Mouse (Mus musculus): Measurements from ENCODE around the gene Gsk3a. TPM values are rescaled to one million over a fixed set of nuclear protein-coding genes. Genes with fewer than 3 reads are reported as not detected.

The Gsk3a gene
- 21.5 and 25.1 TPM in 2 replicates for polyA plus RNA-seq (2014; fragmentation: Nextera tagmentation; extraction: Ambion mirVana)

DNA sequence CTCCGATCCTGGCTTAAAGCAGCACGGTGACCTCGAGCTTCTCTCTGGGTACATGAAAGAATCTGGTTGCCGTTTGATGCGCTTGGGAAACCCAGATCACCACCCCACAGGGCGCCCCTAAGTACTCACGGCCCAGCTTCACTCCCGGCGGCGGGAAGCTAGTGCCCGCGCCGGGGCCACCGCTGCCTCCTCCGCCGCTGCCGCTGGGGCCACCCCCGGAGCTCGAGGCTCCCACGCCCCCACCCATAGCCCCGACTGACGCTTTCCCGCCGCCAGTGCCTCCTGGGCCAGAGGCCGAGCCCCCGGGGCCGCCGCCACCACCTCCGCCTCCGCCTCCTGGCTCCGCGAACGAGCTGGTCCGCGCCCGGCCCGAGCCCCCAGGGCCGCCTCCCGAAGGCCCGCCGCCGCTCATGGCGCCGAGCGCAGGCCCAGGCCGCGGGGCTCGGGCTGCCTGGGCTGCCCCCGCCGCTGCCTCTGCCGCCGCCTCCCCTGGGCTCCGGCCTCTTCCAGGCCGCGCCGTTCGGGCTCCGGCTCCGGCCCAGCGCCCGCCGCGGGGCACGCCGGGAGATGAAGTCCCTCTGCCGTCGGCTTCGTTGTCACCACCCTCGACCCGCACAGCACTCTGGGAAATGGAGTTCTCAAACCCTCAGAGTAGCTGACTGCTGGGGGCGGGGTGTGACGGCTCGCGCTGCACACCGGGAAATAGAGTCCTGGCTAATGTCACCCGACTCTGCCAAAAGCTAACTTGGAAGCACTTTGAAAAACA, at the start of gene Gsk3a:
Gene Gsk3a, minus strand, starts transcription at position 603 of the 766 bp plus-strand sequence.
- peak within 1 kb of the TSS; percentile 95 for H3K9ac ChIP-seq (replicated peaks; ENCODE audit: low read depth, low read length)
- peak; percentile 85 for ATAC-seq (ENCODE audit: low read depth)
- H3K4me3 ChIP-seq (ENCODE audit: low read depth, low read length) = peak within 1 kb of the TSS; percentile 90
- WGBS = under 1% methylated on average over 58 of the region's 76 CpGs
- peaks cover 15% of the 10 kb centered on the region for H3K4me1 ChIP-seq (ENCODE audit: control insufficient read depth, insufficient read depth, low read length)
- H3K36me3 ChIP-seq (ENCODE audit: control insufficient read depth, insufficient read depth, low read length) = peaks cover 14% of the 10 kb centered on the region; the same call in 1 of the 2 replicates
- no peaks in the 10 kb centered on the region for H3K9me3 ChIP-seq (ENCODE audit: control insufficient read depth, low read length)
- no peaks in the 10 kb centered on the region for H3K27me3 ChIP-seq (ENCODE audit: control insufficient read depth, insufficient read depth, low read length)
- peak within 1 kb of the TSS; percentile 75 for H3K27ac ChIP-seq (ENCODE audit: low read depth, low read length)
- H3K4me2 ChIP-seq (ENCODE audit: low read depth, low read length) = peak within 1 kb of the TSS; percentile 67

- Histone ChIP-seq H3K27ac (ENCODE audit: low read depth, low read length) (no peak overlapping the region), H3K27me3 (ENCODE audit: control insufficient read depth, insufficient read depth, low read length) (no peaks in the 10 kb centered on the region), H3K9me3 (ENCODE audit: control insufficient read depth, low read length) (no peaks in the 10 kb centered on the region), H3K4me1 (ENCODE audit: control insufficient read depth, insufficient read depth, low read length) (peaks cover 20% of the 10 kb centered on the region), H3K4me3 (ENCODE audit: low read depth, low read length) (no peak overlapping the region), H3K36me3 (ENCODE audit: control insufficient read depth, insufficient read depth, low read length) (peaks cover 64% of the 10 kb centered on the region), H3K4me2 (ENCODE audit: low read depth, low read length) (no peak overlapping the region), H3K9ac (replicated peaks; ENCODE audit: low read depth, low read length) (no peak overlapping the region)
- ATAC-seq (ENCODE audit: low read depth) = no peak
- WGBS = 86% methylated on average over 8 of the region's 8 CpGs
Observed at GRCm38 (mm10) chr7:25286989-25287388, 49.3 kb upstream of the Gsk3a start.

- H3K9me3 ChIP-seq (ENCODE audit: control insufficient read depth, low read length) = no peaks in the 10 kb centered on the region
- 81% methylated on average over 20 of the region's 20 CpGs for WGBS
- H3K9ac ChIP-seq (replicated peaks; ENCODE audit: low read depth, low read length) = no peak overlapping the region
- H3K4me1 ChIP-seq (ENCODE audit: control insufficient read depth, insufficient read depth, low read length) = peaks cover 30% of the 10 kb centered on the region
- no peaks in the 10 kb centered on the region for H3K27me3 ChIP-seq (ENCODE audit: control insufficient read depth, insufficient read depth, low read length)
- H3K4me3 ChIP-seq (ENCODE audit: low read depth, low read length) = no peak overlapping the region
- H3K36me3 ChIP-seq (ENCODE audit: control insufficient read depth, insufficient read depth, low read length) = peaks cover 50% of the 10 kb centered on the region
- H3K4me2 ChIP-seq (ENCODE audit: low read depth, low read length) = 0 out of 2 replicates have a peak overlapping the region, but pooled peaks have one; percentile 90
- no peak overlapping the region for H3K27ac ChIP-seq (ENCODE audit: low read depth, low read length)
- no peak for ATAC-seq (ENCODE audit: low read depth)
Observed at GRCm38 (mm10) chr7:25285511-25286238, 48.0 kb upstream of the Gsk3a start.

GRCm38 (mm10) chr7:25284766-25285165, 47.1 kb upstream of the Gsk3a start:
- Histone ChIP-seq H3K27ac (ENCODE audit: low read depth, low read length) (no peak overlapping the region), H3K4me1 (ENCODE audit: control insufficient read depth, insufficient read depth, low read length) (peaks cover 39% of the 10 kb centered on the region), H3K4me2 (ENCODE audit: low read depth, low read length) (peak overlapping the region; percentile 90), H3K9me3 (ENCODE audit: control insufficient read depth, low read length) (no peaks in the 10 kb centered on the region), H3K36me3 (ENCODE audit: control insufficient read depth, insufficient read depth, low read length) (peaks cover 47% of the 10 kb centered on the region), H3K9ac (replicated peaks; ENCODE audit: low read depth, low read length) (peak overlapping the region; percentile 35; the same call in 1 of the 2 replicates), H3K4me3 (ENCODE audit: low read depth, low read length) (no peak overlapping the region), H3K27me3 (ENCODE audit: control insufficient read depth, insufficient read depth, low read length) (no peaks in the 10 kb centered on the region)
- WGBS = 75% methylated on average over 5 of the region's 5 CpGs
- no peak for ATAC-seq (ENCODE audit: low read depth)

DNA sequence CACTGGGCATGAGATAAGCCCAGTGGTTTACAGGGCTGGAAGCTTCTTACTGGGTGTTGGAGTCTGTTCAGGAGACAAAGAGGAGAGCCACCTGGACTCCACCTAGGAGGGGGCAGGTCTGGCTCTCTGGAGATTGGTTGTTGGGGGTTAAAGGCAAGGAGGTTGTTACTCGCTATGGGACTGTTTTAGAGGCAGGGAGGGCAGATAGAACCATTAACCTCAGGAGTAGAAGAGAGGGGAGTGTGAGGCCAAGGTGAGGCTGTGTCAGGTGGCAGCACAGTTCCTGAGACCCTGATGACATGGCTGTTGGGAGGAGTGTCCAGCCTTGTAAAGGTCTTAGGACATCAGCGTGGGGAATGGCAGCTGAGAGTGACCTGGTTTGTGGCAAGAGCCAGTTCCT, 46.5 kb upstream of the Gsk3a start:
- Histone ChIP-seq H3K36me3 (ENCODE audit: control insufficient read depth, insufficient read depth, low read length) (peaks cover 41% of the 10 kb centered on the region), H3K27ac (ENCODE audit: low read depth, low read length) (0 out of 2 replicates have a peak overlapping the region, but pooled peaks have one; percentile 23), H3K4me2 (ENCODE audit: low read depth, low read length) (peak overlapping the region; percentile 90), H3K9ac (replicated peaks; ENCODE audit: low read depth, low read length) (peak overlapping the region; percentile 35), H3K27me3 (ENCODE audit: control insufficient read depth, insufficient read depth, low read length) (no peaks in the 10 kb centered on the region), H3K9me3 (ENCODE audit: control insufficient read depth, low read length) (no peaks in the 10 kb centered on the region), H3K4me1 (ENCODE audit: control insufficient read depth, insufficient read depth, low read length) (peaks cover 44% of the 10 kb centered on the region), H3K4me3 (ENCODE audit: low read depth, low read length) (peak overlapping the region; percentile 76)
- no peak for ATAC-seq (ENCODE audit: low read depth)
- WGBS = 65% methylated on average over 2 of the region's 2 CpGs

GRCm38 (mm10) chr7:25283637-25284036, 46.0 kb upstream of the Gsk3a start:
- H3K36me3 ChIP-seq (ENCODE audit: control insufficient read depth, insufficient read depth, low read length) = peaks cover 35% of the 10 kb centered on the region
- peaks cover 44% of the 10 kb centered on the region for H3K4me1 ChIP-seq (ENCODE audit: control insufficient read depth, insufficient read depth, low read length)
- peak overlapping the region; percentile 76 for H3K4me3 ChIP-seq (ENCODE audit: low read depth, low read length)
- WGBS = 24% methylated on average over 5 of the region's 5 CpGs
- peak overlapping the region; percentile 90 for H3K4me2 ChIP-seq (ENCODE audit: low read depth, low read length)
- peak overlapping the region; percentile 76 for H3K9ac ChIP-seq (replicated peaks; ENCODE audit: low read depth, low read length)
- no peaks in the 10 kb centered on the region for H3K27me3 ChIP-seq (ENCODE audit: control insufficient read depth, insufficient read depth, low read length)
- no peak for ATAC-seq (ENCODE audit: low read depth)
- no peaks in the 10 kb centered on the region for H3K9me3 ChIP-seq (ENCODE audit: control insufficient read depth, low read length)
- peak overlapping the region; percentile 98 for H3K27ac ChIP-seq (ENCODE audit: low read depth, low read length)

- under 1% methylated on average over 28 of the region's 36 CpGs for WGBS
- peak; percentile 1; the same call in 1 of the 2 replicates for ATAC-seq (ENCODE audit: low read depth)
- peak overlapping the region; percentile 76 for H3K9ac ChIP-seq (replicated peaks; ENCODE audit: low read depth, low read length)
- H3K4me1 ChIP-seq (ENCODE audit: control insufficient read depth, insufficient read depth, low read length) = peaks cover 48% of the 10 kb centered on the region
- H3K36me3 ChIP-seq (ENCODE audit: control insufficient read depth, insufficient read depth, low read length) = peaks cover 27% of the 10 kb centered on the region
- peak overlapping the region; percentile 76 for H3K4me3 ChIP-seq (ENCODE audit: low read depth, low read length)
- H3K27ac ChIP-seq (ENCODE audit: low read depth, low read length) = peak overlapping the region; percentile 98
- peak overlapping the region; percentile 90 for H3K4me2 ChIP-seq (ENCODE audit: low read depth, low read length)
- H3K9me3 ChIP-seq (ENCODE audit: control insufficient read depth, low read length) = no peaks in the 10 kb centered on the region
- no peaks in the 10 kb centered on the region for H3K27me3 ChIP-seq (ENCODE audit: control insufficient read depth, insufficient read depth, low read length)
Observed at GRCm38 (mm10) chr7:25282731-25283211, 45.1 kb upstream of the Gsk3a start.

GRCm38 (mm10) chr7:25281734-25282601, 44.3 kb upstream of the Gsk3a start:
- peak overlapping the region; percentile 98 for H3K27ac ChIP-seq (ENCODE audit: low read depth, low read length)
- H3K4me2 ChIP-seq (ENCODE audit: low read depth, low read length) = peak overlapping the region; percentile 90

More at GRCm38 (mm10) chr7:25281734-25282601, 44.3 kb upstream of the Gsk3a start:
- under 1% methylated on average over 62 of the region's 108 CpGs for WGBS
- ATAC-seq (ENCODE audit: low read depth) = peak; percentile 69
- H3K9ac ChIP-seq (replicated peaks; ENCODE audit: low read depth, low read length) = peak overlapping the region; percentile 76
- H3K4me3 ChIP-seq (ENCODE audit: low read depth, low read length) = peak overlapping the region; percentile 76
- peaks cover 19% of the 10 kb centered on the region for H3K36me3 ChIP-seq (ENCODE audit: control insufficient read depth, insufficient read depth, low read length)
- H3K27me3 ChIP-seq (ENCODE audit: control insufficient read depth, insufficient read depth, low read length) = no peaks in the 10 kb centered on the region
- peaks cover 54% of the 10 kb centered on the region for H3K4me1 ChIP-seq (ENCODE audit: control insufficient read depth, insufficient read depth, low read length)
- no peaks in the 10 kb centered on the region for H3K9me3 ChIP-seq (ENCODE audit: control insufficient read depth, low read length)

Data from neural tube, embryonic 14.5 days (tissue).